Mouse (Mus musculus) neural tube, embryonic 11.5 days (tissue): ENCODE data around the gene Gm20918. TPM values are rescaled to one million over a fixed set of nuclear protein-coding genes. Genes with fewer than 3 reads are reported as not detected.
"Not testable (repeated sequence)": the region's sequence is repeated elsewhere in the genome, so short reads cannot be mapped to it uniquely, and the experiment has no call there.

ENCODE experiments used
- ATAC-seq: fragments of 200-750 bp; cut with Nextera tagmentation; 2 replicates; pipeline ENCODE4 v1.8.0; 2017; ENCODE audit warnings: moderate number of reproducible peaks, mild to moderate bottlenecking, moderate TSS enrichment, moderate library complexity; ENCODE audit not compliant: insufficient read depth, low FRiP score, low TSS enrichment
- DNase-seq: peaks from one replicate; pipeline ENCODE4 v3.0.0-alpha.2; 2015; ENCODE audit warnings: low spot score
- H3K27ac ChIP-seq: fragments of 300-500 bp; sonication (generic); 2 replicates; pipeline ENCODE4 v1.5.1; 2014; ENCODE audit warnings: low read depth, mild to moderate bottlenecking, low read length
- H3K27me3 ChIP-seq: fragments of 300-500 bp; sonication (generic); 2 replicates; pipeline ENCODE4 v1.6.1; 2014; ENCODE audit warnings: mild to moderate bottlenecking, low read length, mixed read lengths; ENCODE audit not compliant: control insufficient read depth, insufficient read depth
- H3K36me3 ChIP-seq: fragments of 300-500 bp; sonication (generic); 2 replicates; pipeline ENCODE4 v1.6.1; 2014; ENCODE audit warnings: mild to moderate bottlenecking, low read length, moderate library complexity, mixed read lengths; ENCODE audit not compliant: control insufficient read depth, insufficient read depth
- H3K4me1 ChIP-seq: fragments of 300-500 bp; sonication (generic); 2 replicates; pipeline ENCODE4 v1.6.1; 2014; ENCODE audit warnings: low read length, mixed read lengths; ENCODE audit not compliant: control insufficient read depth, insufficient read depth
- H3K4me2 ChIP-seq: fragments of 300-500 bp; sonication (generic); 2 replicates; pipeline ENCODE4 v1.6.1; 2014; ENCODE audit warnings: low read depth, mild to moderate bottlenecking, moderate library complexity
- H3K4me3 ChIP-seq: fragments of 300-500 bp; sonication (generic); 2 replicates; pipeline ENCODE4 v1.5.1; 2014; ENCODE audit warnings: low read depth, low read length
- H3K9ac ChIP-seq: fragments of 300-500 bp; sonication (generic); 2 replicates; pipeline ENCODE4 v1.6.1; 2014; ENCODE audit warnings: mild to moderate bottlenecking, low read length
- H3K9me3 ChIP-seq: fragments of 300-500 bp; sonication (generic); 2 replicates; pipeline ENCODE4 v1.6.1; 2016; ENCODE audit warnings: low read length; ENCODE audit not compliant: control insufficient read depth
- polyA plus RNA-seq: library from polyadenylated mRNA; unstranded; fragments of >200 nt; fragmentation: Nextera tagmentation; extraction: Ambion mirVana; gene quantifications from 2 replicates; pipeline ENCODE4 v1.2.1, GENCODE M21; 2014

Gm20918 gene
- polyA plus RNA-seq: not detected in 2 replicates

DNA sequence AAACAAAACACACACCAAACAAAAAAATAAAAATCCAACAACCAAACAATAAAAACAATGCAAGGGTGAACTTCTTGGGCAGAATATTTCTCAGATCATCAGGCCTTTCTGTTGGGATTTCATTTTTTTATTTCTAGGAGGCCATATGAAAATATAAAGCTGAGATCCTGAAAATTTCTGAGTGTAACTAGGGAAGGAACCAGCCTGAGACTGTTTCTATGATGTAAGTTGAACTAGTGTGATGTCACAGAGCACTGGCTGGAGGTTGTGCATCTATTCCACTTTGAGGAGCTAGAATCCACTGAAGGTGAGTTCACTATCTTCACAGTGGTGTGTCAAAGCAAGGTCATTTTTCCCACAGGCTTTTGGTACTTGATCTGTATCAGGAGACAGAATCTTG is at the start of gene Gm20918:
Gm20918 (plus strand) TSS at position 301 of the 400 bp plus-strand sequence.
- not testable (repeated sequence) for ATAC-seq, H3K4me1 ChIP-seq, H3K36me3 ChIP-seq, H3K27me3 ChIP-seq, H3K9ac ChIP-seq, H3K9me3 ChIP-seq, DNase-seq, H3K4me2 ChIP-seq, H3K27ac ChIP-seq, H3K4me3 ChIP-seq

Other genes starting within 250 kb of the Gm20918 start
- not detected in 2 replicates for gene Gm21820, start 205.5 kb downstream of the Gm20918 start, polyA plus RNA-seq